Mouse (Mus musculus): ENCODE measurements around the gene Pdcd6ip.

Pdcd6ip gene

DNA sequence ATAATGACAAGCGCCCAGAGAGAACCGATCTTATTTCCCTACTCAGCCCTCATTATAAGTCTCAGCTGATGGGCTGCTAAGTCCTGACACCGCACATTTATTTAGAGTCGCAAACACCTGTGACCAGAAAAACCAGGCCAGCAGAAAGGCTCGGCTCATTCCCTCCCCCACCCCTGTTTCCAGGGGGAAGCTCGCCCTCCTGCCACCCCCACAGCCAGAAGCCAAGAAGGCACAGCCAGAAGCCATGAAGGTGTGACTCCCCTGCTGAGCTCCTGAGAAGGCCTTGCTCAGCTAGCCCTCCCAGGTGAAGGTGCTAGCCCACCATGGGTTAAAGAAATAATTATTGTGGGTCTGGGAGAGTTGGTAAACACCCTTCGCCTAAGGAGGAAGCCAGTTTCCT lies 97.3 kb downstream of the Pdcd6ip start:
- DNase-seq: no peak

- DNase-seq: no peak
Observed at GRCm38 (mm10) chr9:113602140-113602539, 105.9 kb downstream of the Pdcd6ip start.
